In genomic region chr4:139075041-139075711, GRCm38 (mm10) we compare ENCODE assay signal across 8 mouse cellular contexts. TPM values are rescaled to one million over a fixed set of nuclear protein-coding genes. Genes with fewer than 3 reads are reported as not detected.
DNase-seq lines count a peak whose midpoint lies in the region; ATAC-seq and TF ChIP-seq lines count a peak whose summit lies in the region.

Htr6 (minus strand) TSS chr4:139075570.

- H3K9me3 ChIP-seq in limb, embryonic 13.5 days: no peaks in the 10 kb centered on the region
- no peaks in the 10 kb centered on the region for H3K9me3 ChIP-seq in stomach, postnatal 0 days (ENCODE audit: control insufficient read depth, low read length)

- H3K4me3 ChIP-seq in heart, adult 2 months: peak within 1 kb of the TSS; percentile 38
- H3K4me3 ChIP-seq in testis, adult 2 months (ENCODE audit: control insufficient read depth, low read depth, low read length): peak within 1 kb of the TSS; percentile 55
- H3K4me3 ChIP-seq in limb, embryonic 13.5 days: peak within 1 kb of the TSS; percentile 67
- peak within 1 kb of the TSS; percentile 48 for H3K4me3 ChIP-seq in stomach, postnatal 0 days (ENCODE audit: low read depth, low read length)

- no peak for TF ChIP-seq CTCF in heart, adult 2 months (IDR thresholded peaks at IDR 0.05)
- no peak for TF ChIP-seq CTCF in testis, adult 2 months (IDR thresholded peaks at IDR 0.05; ENCODE audit: control insufficient read depth, insufficient read depth, insufficient replicate concordance, low read depth, low read length)
- TF ChIP-seq CTCF in stomach, postnatal 0 days (IDR thresholded peaks at IDR 0.05; ENCODE audit: low read depth): no peak

- no peak for DNase-seq in heart, adult 2 months
- no peak for DNase-seq in heart, adult 8-10 months (ENCODE audit: low spot score)
- no peak for DNase-seq in testis, postnatal 10 days (ENCODE audit: low spot score)
- DNase-seq in stomach, postnatal 0 days (ENCODE audit: low spot score): no peak
- no peak for DNase-seq in urinary bladder, postnatal 36 days (ENCODE audit: low spot score in 2 of 2)
- DNase-seq in ovary, postnatal 10 days (ENCODE audit: low spot score): no peak

- no peak within 1 kb of the TSS for H3K9ac ChIP-seq in heart, adult 2 months (ENCODE audit: low read depth, low read length)
- peak within 1 kb of the TSS; percentile 66 for H3K9ac ChIP-seq in limb, embryonic 13.5 days
- peak within 1 kb of the TSS; percentile 43; the same call in 1 of the 2 replicates for H3K9ac ChIP-seq in stomach, postnatal 0 days (ENCODE audit: low read length)

- no peak for TF ChIP-seq EP300 in heart, adult 2 months (IDR thresholded peaks at IDR 0.05; ENCODE audit: insufficient read depth, low read depth, low read length)
- TF ChIP-seq EP300 in stomach, postnatal 0 days (optimal IDR thresholded peaks at IDR 0.05): no peak

- intact Hi-C loops in heart, adult 2 months (cut with DNase I): no loop called here

- H3K27ac ChIP-seq in heart, adult 2 months: no peak within 1 kb of the TSS
- no peak within 1 kb of the TSS for H3K27ac ChIP-seq in testis, adult 2 months (ENCODE audit: control insufficient read depth, insufficient read depth, low read depth, low read length)
- H3K27ac ChIP-seq in limb, embryonic 13.5 days: no peak within 1 kb of the TSS
- no peak within 1 kb of the TSS for H3K27ac ChIP-seq in stomach, postnatal 0 days (replicated peaks)

- no peaks in the 10 kb centered on the region for H3K36me3 ChIP-seq in heart, adult 2 months (ENCODE audit: control insufficient read depth, insufficient read depth, low read length)
- no peaks in the 10 kb centered on the region for H3K36me3 ChIP-seq in testis, adult 2 months (ENCODE audit: control insufficient read depth, insufficient read depth, low read length)
- H3K36me3 ChIP-seq in limb, embryonic 13.5 days: no peaks in the 10 kb centered on the region
- H3K36me3 ChIP-seq in stomach, postnatal 0 days (ENCODE audit: control insufficient read depth, insufficient read depth, low read length): no peaks in the 10 kb centered on the region

- peak; percentile 34; the same call in 1 of the 2 replicates for ATAC-seq in limb, embryonic 13.5 days (ENCODE audit: low FRiP score, low read depth)
- no peak for ATAC-seq in stomach, postnatal 0 days (ENCODE audit: low FRiP score, low TSS enrichment)

- peaks cover 6% of the 10 kb centered on the region; the same call in 1 of the 2 replicates for H3K27me3 ChIP-seq in heart, adult 2 months (ENCODE audit: control insufficient read depth, insufficient read depth, low read length)
- no peaks in the 10 kb centered on the region for H3K27me3 ChIP-seq in testis, adult 2 months (ENCODE audit: control insufficient read depth, insufficient read depth, low read length)
- H3K27me3 ChIP-seq in limb, embryonic 13.5 days: peaks cover 75% of the 10 kb centered on the region
- H3K27me3 ChIP-seq in stomach, postnatal 0 days (ENCODE audit: control insufficient read depth, insufficient read depth, low read length): peaks cover 7% of the 10 kb centered on the region; the same call in 1 of the 2 replicates

- WGBS in heart, adult 2 months: under 1% methylated on average over 76 of the region's 77 CpGs
- WGBS in limb, embryonic 13.5 days: under 1% methylated on average over 59 of the region's 77 CpGs
- under 1% methylated on average over 59 of the region's 77 CpGs for WGBS in stomach, postnatal 0 days

- H3K79me2 ChIP-seq in heart, adult 2 months (replicated peaks; ENCODE audit: control insufficient read depth, insufficient read depth, low read length): no peaks in the 10 kb centered on the region

- H3K4me1 ChIP-seq in heart, adult 2 months (ENCODE audit: control insufficient read depth, insufficient read depth, low read length): no peaks in the 10 kb centered on the region; the same call in 1 of the 2 replicates
- H3K4me1 ChIP-seq in testis, adult 2 months (ENCODE audit: control insufficient read depth, insufficient read depth, low read length): peaks cover 10% of the 10 kb centered on the region
- peaks cover 18% of the 10 kb centered on the region for H3K4me1 ChIP-seq in limb, embryonic 13.5 days
- peaks cover 3% of the 10 kb centered on the region; the same call in 1 of the 2 replicates for H3K4me1 ChIP-seq in stomach, postnatal 0 days (replicated peaks; ENCODE audit: control insufficient read depth, insufficient read depth)

- peak within 1 kb of the TSS; percentile 94 for H3K4me2 ChIP-seq in limb, embryonic 13.5 days (replicated peaks)
- peak within 1 kb of the TSS; percentile 84 for H3K4me2 ChIP-seq in stomach, postnatal 0 days (replicated peaks; ENCODE audit: low read depth)

- no peak for TF ChIP-seq POLR2A in heart, adult 2 months (IDR thresholded peaks at IDR 0.05; ENCODE audit: insufficient read depth, low read depth, low read length)
- TF ChIP-seq POLR2A in testis, adult 2 months (IDR thresholded peaks at IDR 0.05; ENCODE audit: control insufficient read depth, low read depth, low read length): no peak

RNA-seq across cellular contexts. Expression of gene Htr6, which starts in this region (rescaled TPM):
- not detected for total RNA-seq in heart, adult 2 months (2021)
- polyA plus RNA-seq in heart, adult 2 months (2012; rRNA removed): not detected in 2 replicates
- total RNA-seq in heart, adult 8-10 months (2022): not detected
- polyA plus RNA-seq in testis, adult 2 months (2012; rRNA removed): 0.15 and 0.17 TPM in 2 replicates
- polyA plus RNA-seq in limb, embryonic 13.5 days (2015; fragmentation: Nextera tagmentation; extraction: Ambion mirVana): 0.27 and 0.34 TPM in 2 replicates
- polyA plus RNA-seq in stomach, postnatal 0 days (2015; fragmentation: Nextera tagmentation; extraction: Ambion mirVana): 0.05 TPM in 1 of 2 replicates, not detected in the other

Comparison
In these comparisons a context has a peak if more than half of its experiments do, and no peak if none do; other contexts are left out.
1. Peak in ATAC-seq, H3K4me3 ChIP-seq, H3K9ac ChIP-seq and H3K4me2 ChIP-seq in limb, embryonic 13.5 days; RNA of the gene not detected or under 1 TPM.